Mouse (Mus musculus) myocyte (in vitro differentiated cells): ENCODE data around the gene Adcy4. TPM values are rescaled to one million over a fixed set of nuclear protein-coding genes. Genes with fewer than 3 reads are reported as not detected.

Experiments used
- H3K27me3 ChIP-seq: one replicate; pipeline ENCODE4 v1.6.1; 2011; ENCODE audit not compliant: control insufficient read depth, insufficient read depth, insufficient read length
- H3K36me3 ChIP-seq: one replicate; pipeline ENCODE4 v1.6.1; 2011; ENCODE audit not compliant: control insufficient read depth, insufficient read depth
- H3K4me2 ChIP-seq: one replicate; pipeline ENCODE4 v1.6.1; 2011; ENCODE audit warnings: low read depth, control low read depth
- H3K4me3 ChIP-seq: one replicate; pipeline ENCODE4 v1.5.1; 2011; ENCODE audit warnings: mild to moderate bottlenecking, control low read depth, moderate library complexity
- H3K79me2 ChIP-seq: one replicate; pipeline ENCODE4 v1.6.1; 2011; ENCODE audit not compliant: control insufficient read depth, insufficient read depth
- H3ac ChIP-seq: one replicate; pipeline ENCODE4 v1.6.1; 2011; ENCODE audit not compliant: control insufficient read depth, insufficient read length
- CEBPB ChIP-seq: IDR thresholded peaks from 2 replicates; pipeline ENCODE4 v1.6.1; 2011; ENCODE audit warnings: mild to moderate bottlenecking, moderate library complexity; ENCODE audit not compliant: poor library complexity, insufficient read depth, severe bottlenecking
- E2F4 ChIP-seq: IDR thresholded peaks from one replicate; pipeline ENCODE4 v1.6.1; 2011; ENCODE audit warnings: mild to moderate bottlenecking, control low read depth, moderate library complexity; ENCODE audit not compliant: insufficient read depth
- MAX ChIP-seq: IDR thresholded peaks from one replicate; pipeline ENCODE4 v1.6.1; 2011; ENCODE audit warnings: low read depth, mild to moderate bottlenecking, control low read depth
- MYOD1 ChIP-seq, 3 experiments: IDR thresholded peaks; one replicate each; pipeline ENCODE4 v1.6.1; 2011; ENCODE audit warnings: control low read depth in 2 of 3, low read depth in 2 of 3, mild to moderate bottlenecking in 2 of 3, moderate library complexity in 1 of 3; ENCODE audit not compliant: insufficient read length in 2 of 3, control insufficient read depth in 1 of 3
- MYOG ChIP-seq, 3 experiments: IDR thresholded peaks; one replicate each; pipeline ENCODE4 v1.6.1; 2011; ENCODE audit warnings: control low read depth in 2 of 3, low read depth in 2 of 3, mild to moderate bottlenecking in 2 of 3; ENCODE audit not compliant: insufficient read length in 2 of 3, control insufficient read depth in 1 of 3, insufficient read depth in 1 of 3
- POLR2A ChIP-seq: IDR thresholded peaks from one replicate; pipeline ENCODE4 v1.6.1; 2011; ENCODE audit warnings: low read depth, mild to moderate bottlenecking, control low read depth, moderate library complexity; ENCODE audit not compliant: insufficient read length
- POLR2AphosphoS2 ChIP-seq: IDR thresholded peaks from one replicate; pipeline ENCODE4 v1.6.1; 2011; ENCODE audit warnings: low read depth, control low read depth; ENCODE audit not compliant: insufficient read length
- REST ChIP-seq: IDR thresholded peaks from one replicate; pipeline ENCODE4 v1.6.1; 2011; ENCODE audit warnings: mild to moderate bottlenecking, control low read depth, moderate library complexity; ENCODE audit not compliant: insufficient read depth, insufficient read length
- SRF ChIP-seq: IDR thresholded peaks from one replicate; pipeline ENCODE4 v1.6.1; 2011; ENCODE audit warnings: low read depth; ENCODE audit not compliant: control insufficient read depth, insufficient read length
- TCF12 ChIP-seq: IDR thresholded peaks from one replicate; pipeline ENCODE4 v1.6.1; 2011; ENCODE audit warnings: mild to moderate bottlenecking, control low read depth; ENCODE audit not compliant: poor library complexity, insufficient read depth, severe bottlenecking
- TCF3 ChIP-seq: IDR thresholded peaks from one replicate; pipeline ENCODE4 v1.6.1; 2011; ENCODE audit warnings: low read depth, control low read depth; ENCODE audit not compliant: insufficient read length
- USF1 ChIP-seq: IDR thresholded peaks from one replicate; pipeline ENCODE4 v1.6.1; 2011; ENCODE audit warnings: low read depth, mild to moderate bottlenecking, control low read depth, moderate library complexity
- polyA plus RNA-seq: library from polyadenylated mRNA; unstranded; fragments of >200 nt; fragmentation: generic; extraction: Trizol; gene quantifications from one replicate; pipeline ENCODE4 v1.2.1, GENCODE M21; 2012; ENCODE audit warnings: missing spikeins

Adcy4 gene
- polyA plus RNA-seq, 1 experiment: 0.06 TPM

GRCm38 (mm10) chr14:55777176-55777575, 6.7 kb downstream of the Adcy4 start:
- H3K27me3 ChIP-seq: peaks cover 30% of the 10 kb centered on the region
- H3K4me2 ChIP-seq: no peak overlapping the region
- H3ac ChIP-seq: no peak overlapping the region
- no peaks in the 10 kb centered on the region for H3K79me2 ChIP-seq
- TF ChIP-seq USF1: no peak
- no peak for TF ChIP-seq SRF
- TF ChIP-seq CEBPB: no peak
- no peak for TF ChIP-seq TCF12
- TF ChIP-seq MYOG (IDR thresholded peaks at IDR 0.05; ENCODE audit: control insufficient read depth in 1 of 3, insufficient read depth in 1 of 3, insufficient read length in 2 of 3, low read depth in 2 of 3): no peak
- no peak for TF ChIP-seq MAX
- TF ChIP-seq REST: no peak
- TF ChIP-seq POLR2A: no peak
- TF ChIP-seq POLR2AphosphoS2: no peak
- no peak for TF ChIP-seq MYOD1 (IDR thresholded peaks at IDR 0.05; ENCODE audit: control insufficient read depth in 1 of 3, insufficient read length in 2 of 3, low read depth in 2 of 3)
- TF ChIP-seq TCF3: no peak
- TF ChIP-seq E2F4: no peak
- no peaks in the 10 kb centered on the region for H3K36me3 ChIP-seq
- H3K4me3 ChIP-seq: no peak overlapping the region

GRCm38 (mm10) chr14:55776711-55777110, 7.2 kb downstream of the Adcy4 start:
- no peak for TF ChIP-seq MYOG (IDR thresholded peaks at IDR 0.05; ENCODE audit: control insufficient read depth in 1 of 3, insufficient read depth in 1 of 3, insufficient read length in 2 of 3, low read depth in 2 of 3)
- TF ChIP-seq POLR2AphosphoS2: no peak
- no peak for TF ChIP-seq USF1
- no peak for TF ChIP-seq REST
- TF ChIP-seq SRF: no peak
- TF ChIP-seq CEBPB: no peak
- no peak for TF ChIP-seq TCF3
- no peak for TF ChIP-seq MYOD1 (IDR thresholded peaks at IDR 0.05; ENCODE audit: control insufficient read depth in 1 of 3, insufficient read length in 2 of 3, low read depth in 2 of 3)
- Histone ChIP-seq H3K27me3 (peaks cover 34% of the 10 kb centered on the region), H3K36me3 (no peaks in the 10 kb centered on the region), H3K4me2 (no peak overlapping the region), H3K4me3 (no peak overlapping the region), H3ac (no peak overlapping the region), H3K79me2 (no peaks in the 10 kb centered on the region)

GRCm38 (mm10) chr14:55769087-55769703, 14.7 kb downstream of the Adcy4 start:
- TF ChIP-seq SRF: no peak
- TF ChIP-seq TCF12: no peak
- TF ChIP-seq MAX: no peak
- no peak for TF ChIP-seq USF1
- TF ChIP-seq CEBPB: no peak
- no peak for TF ChIP-seq POLR2AphosphoS2
- no peak for TF ChIP-seq MYOG (IDR thresholded peaks at IDR 0.05; ENCODE audit: control insufficient read depth in 1 of 3, insufficient read depth in 1 of 3, insufficient read length in 2 of 3, low read depth in 2 of 3)
- no peak for TF ChIP-seq POLR2A
- no peak for TF ChIP-seq TCF3
- TF ChIP-seq E2F4: no peak
- no peak for TF ChIP-seq MYOD1 (IDR thresholded peaks at IDR 0.05; ENCODE audit: control insufficient read depth in 1 of 3, insufficient read length in 2 of 3, low read depth in 2 of 3)
- TF ChIP-seq REST: no peak
- Histone ChIP-seq H3K27me3 (peaks cover 68% of the 10 kb centered on the region), H3K4me2 (no peak overlapping the region), H3K36me3 (no peaks in the 10 kb centered on the region), H3K79me2 (no peaks in the 10 kb centered on the region), H3K4me3 (no peak overlapping the region), H3ac (no peak overlapping the region)

GRCm38 (mm10) chr14:55768555-55768954, 15.3 kb downstream of the Adcy4 start:
- H3K27me3 ChIP-seq: peaks cover 65% of the 10 kb centered on the region
- no peak overlapping the region for H3K4me3 ChIP-seq
- no peaks in the 10 kb centered on the region for H3K79me2 ChIP-seq
- no peak overlapping the region for H3K4me2 ChIP-seq
- no peak for TF ChIP-seq SRF
- H3ac ChIP-seq: no peak overlapping the region
- H3K36me3 ChIP-seq: no peaks in the 10 kb centered on the region

- no peak for TF ChIP-seq SRF
- no peak for TF ChIP-seq POLR2A
- TF ChIP-seq E2F4: no peak
- no peak for TF ChIP-seq TCF12
- TF ChIP-seq MAX: no peak
- no peak for TF ChIP-seq USF1
- no peak for TF ChIP-seq REST
- TF ChIP-seq MYOD1 (IDR thresholded peaks at IDR 0.05; ENCODE audit: control insufficient read depth in 1 of 3, insufficient read length in 2 of 3, low read depth in 2 of 3): no peak
- H3K27me3 ChIP-seq: peaks cover 67% of the 10 kb centered on the region
- H3ac ChIP-seq: no peak overlapping the region
- no peaks in the 10 kb centered on the region for H3K79me2 ChIP-seq
- no peak overlapping the region for H3K4me3 ChIP-seq
- no peaks in the 10 kb centered on the region for H3K36me3 ChIP-seq
- H3K4me2 ChIP-seq: no peak overlapping the region
These were observed 16.1 kb downstream of the Adcy4 start for GRCm38 (mm10) chr14:55767519-55768414.
